Mouse (Mus musculus): ENCODE data around the gene Pcsk5.

DNA sequence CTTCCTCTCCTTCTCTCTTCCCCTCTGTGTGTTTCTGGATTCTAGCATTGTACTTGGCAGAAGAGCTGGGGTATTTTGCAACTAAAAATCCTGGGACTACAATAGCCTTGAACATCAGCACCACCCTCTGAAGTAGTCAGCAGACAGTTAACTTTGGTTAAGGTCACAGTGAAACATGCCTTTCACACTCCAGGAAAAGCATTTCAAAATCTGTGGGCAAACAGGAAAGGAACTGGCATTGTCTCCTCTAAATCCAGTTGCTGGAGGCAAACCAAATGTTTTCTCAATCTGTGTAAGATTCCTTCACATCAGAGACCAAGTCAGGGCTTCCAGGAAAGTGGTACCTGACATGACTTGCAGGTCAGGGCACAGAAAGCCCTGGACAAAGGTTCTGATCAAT, 74.7 kb downstream of the Pcsk5 start:
- TF ChIP-seq CTCF (conservative IDR thresholded peaks at IDR 0.05 in 1 of 2, IDR thresholded peaks at IDR 0.05 in 1 of 2; ENCODE audit: low read depth in 2 of 2, low read length in 2 of 2) (no peak), POLR2A (IDR thresholded peaks at IDR 0.05; ENCODE audit: low read depth, low read length) (no peak)
